In the genomic region with DNA sequence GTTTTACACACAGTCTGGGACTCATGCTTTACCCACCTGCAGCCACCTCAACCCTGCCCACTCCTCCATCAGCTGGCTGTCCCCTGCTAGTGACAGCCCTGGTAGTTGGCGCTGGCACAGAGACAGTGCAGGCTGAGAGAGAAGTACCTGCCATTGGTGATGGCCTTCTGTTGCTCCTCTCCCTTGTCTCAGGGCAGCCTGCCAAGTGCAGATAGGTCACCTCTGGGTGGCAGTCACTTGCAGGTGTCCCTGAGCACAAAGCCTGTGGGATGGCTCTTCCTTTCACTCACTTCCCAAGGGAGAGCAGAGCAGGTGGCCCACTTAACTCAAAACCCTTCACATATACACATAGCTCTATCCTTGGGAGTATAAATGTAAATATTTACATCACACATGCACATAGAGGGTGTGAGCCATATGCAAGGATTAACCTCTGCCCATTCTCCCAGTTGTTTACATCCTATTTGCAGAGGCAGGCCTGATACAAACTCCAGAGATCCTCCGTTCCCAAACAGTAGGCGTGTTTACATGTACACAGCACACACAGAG, we compare ENCODE assay signal across 16 mouse cellular contexts.
DNase-seq lines count a peak whose midpoint lies in the region; ATAC-seq and TF ChIP-seq lines count a peak whose summit lies in the region.
"Had no signal": no experiment of that assay in that cellular context is flagged by ENCODE, and none has a peak within 500 bp of the region (broad histone marks: within the 10 kb centered on the region; RNA-seq: fewer than 3 reads in every experiment).

No protein-coding gene starts in this region.

- no peak for TF ChIP-seq CTCF in hindbrain, postnatal 0 days (IDR thresholded peaks at IDR 0.05; ENCODE audit: low read depth)

- 0 out of 2 replicates have a peak, but pooled peaks have one; percentile 33 for ATAC-seq in hindbrain, postnatal 0 days
- no peak for ATAC-seq in hindbrain, embryonic 12.5 days (ENCODE audit: low FRiP score)
- ATAC-seq in embryonic facial prominence, embryonic 15.5 days (ENCODE audit: insufficient number of reproducible peaks, low FRiP score, low TSS enrichment, low read depth) = peak; percentile 31; the same call in 1 of the 2 replicates

- H3K4me3 ChIP-seq in hindbrain, postnatal 0 days (ENCODE audit: low read length) = no peak overlapping the region
- H3K4me3 ChIP-seq in hindbrain, embryonic 12.5 days = no peak overlapping the region
- H3K4me3 ChIP-seq in embryonic facial prominence, embryonic 15.5 days (replicated peaks) = no peak overlapping the region
- H3K4me3 ChIP-seq: erythroblast, embryonic 14.5 days; layer of hippocampus, adult 2 months; limb, embryonic 13.5 days; neural tube, embryonic 12.5 days had no signal

- H3K4me1 ChIP-seq in hindbrain, postnatal 0 days (ENCODE audit: insufficient read depth, low read length) = no peaks in the 10 kb centered on the region
- peaks cover 31% of the 10 kb centered on the region for H3K4me1 ChIP-seq in hindbrain, embryonic 12.5 days
- peaks cover 47% of the 10 kb centered on the region for H3K4me1 ChIP-seq in embryonic facial prominence, embryonic 15.5 days

- WGBS in hindbrain, postnatal 0 days = 87% methylated on average over 3 of the region's 3 CpGs
- WGBS in hindbrain, embryonic 12.5 days = 79% methylated on average over 3 of the region's 3 CpGs
- WGBS in embryonic facial prominence, embryonic 15.5 days = 74% methylated on average over 3 of the region's 3 CpGs

- H3K27ac ChIP-seq in hindbrain, postnatal 0 days = no peak overlapping the region
- H3K27ac ChIP-seq in hindbrain, embryonic 12.5 days = no peak overlapping the region
- H3K27ac ChIP-seq in embryonic facial prominence, embryonic 15.5 days (replicated peaks) = no peak overlapping the region
- H3K27ac ChIP-seq: hindbrain, embryonic 14.5 days; limb, embryonic 13.5 days; neural tube, embryonic 12.5 days had no signal

- no peak overlapping the region for H3K4me2 ChIP-seq in hindbrain, postnatal 0 days (ENCODE audit: low read depth, low read length)
- H3K4me2 ChIP-seq in hindbrain, embryonic 12.5 days (replicated peaks) = no peak overlapping the region
- H3K4me2 ChIP-seq in embryonic facial prominence, embryonic 15.5 days (replicated peaks) = no peak overlapping the region
- H3K4me2 ChIP-seq: hindbrain, embryonic 14.5 days; neural tube, embryonic 12.5 days had no signal

- no peak overlapping the region for H3K9ac ChIP-seq in hindbrain, postnatal 0 days (replicated peaks; ENCODE audit: low read length)
- no peak overlapping the region for H3K9ac ChIP-seq in hindbrain, embryonic 12.5 days
- H3K9ac ChIP-seq in embryonic facial prominence, embryonic 15.5 days = no peak overlapping the region
- H3K9ac ChIP-seq: hindbrain, embryonic 14.5 days; limb, embryonic 13.5 days; neural tube, embryonic 12.5 days had no signal

- DNase-seq in hindbrain, postnatal 0 days (ENCODE audit: low spot score) = no peak
- peak; percentile 54 for DNase-seq in retina, postnatal 1 day
- DNase-seq in retina, embryonic 14.5 days (ENCODE audit: low spot score) = no peak
- DNase-seq in yolk sac, embryonic 10.5 days (ENCODE audit: low spot score) = peak; percentile 39
- no peak for DNase-seq in neural tube, embryonic 10.5 days (ENCODE audit: extremely low spot score, low spot score)
- no peak for DNase-seq in gastrocnemius, adult 8-10 months (ENCODE audit: low spot score in 2 of 2)
- DNase-seq: heart, adult 18-20 months; right cerebral cortex, postnatal 4 days; thymus, adult 18-20 months had no signal

- H3K9me3 ChIP-seq in hindbrain, postnatal 0 days (ENCODE audit: low read length) = no peaks in the 10 kb centered on the region
- H3K9me3 ChIP-seq in hindbrain, embryonic 12.5 days (replicated peaks) = no peaks in the 10 kb centered on the region
- H3K9me3 ChIP-seq in embryonic facial prominence, embryonic 15.5 days (replicated peaks) = no peaks in the 10 kb centered on the region
- H3K9me3 ChIP-seq: limb, embryonic 13.5 days; neural tube, embryonic 12.5 days had no signal

- no peaks in the 10 kb centered on the region for H3K27me3 ChIP-seq in hindbrain, postnatal 0 days (ENCODE audit: insufficient read depth, low read length)
- H3K27me3 ChIP-seq in hindbrain, embryonic 12.5 days = no peaks in the 10 kb centered on the region
- no peaks in the 10 kb centered on the region for H3K27me3 ChIP-seq in embryonic facial prominence, embryonic 15.5 days
- H3K27me3 ChIP-seq: limb, embryonic 13.5 days; neural tube, embryonic 12.5 days had no signal

- H3K36me3 ChIP-seq in hindbrain, postnatal 0 days (ENCODE audit: insufficient read depth, low read length) = no peaks in the 10 kb centered on the region
- H3K36me3 ChIP-seq in hindbrain, embryonic 12.5 days = no peaks in the 10 kb centered on the region
- no peaks in the 10 kb centered on the region for H3K36me3 ChIP-seq in embryonic facial prominence, embryonic 15.5 days
- H3K36me3 ChIP-seq: limb, embryonic 13.5 days; neural tube, embryonic 12.5 days had no signal

Comparison
In these comparisons a context has a peak if more than half of its experiments do, and no peak if none do; other contexts are left out.
1. DNase-seq: peak in retina, postnatal 1 day (single experiment) and yolk sac, embryonic 10.5 days (single experiment); none in hindbrain, postnatal 0 days (single experiment), retina, embryonic 14.5 days (single experiment), neural tube, embryonic 10.5 days (single experiment) and gastrocnemius, adult 8-10 months (0 of 2).